Mouse (Mus musculus) CH12.LX (cell line): ENCODE results near the gene Spx.
A peak's percentile ranks its signal among the peaks of the same experiment; 100 is the strongest.

Source experiments
- CHD1 ChIP-seq: IDR thresholded peaks from 2 replicates; pipeline ENCODE4 v1.6.1; 2012; ENCODE audit warnings: low read depth, low read length, improper control_type of control experiment, inconsistent platforms
- CHD2 ChIP-seq: IDR thresholded peaks from 2 replicates; pipeline ENCODE4 v1.6.1; 2011; ENCODE audit warnings: low read length, improper control_type of control experiment
- CTCF ChIP-seq, 2 experiments: IDR thresholded peaks in 1 of 2; conservative IDR thresholded peaks in 1 of 2; 2 replicates each; pipeline ENCODE4 v1.5.1; 2011 to 2012; ENCODE audit warnings: low read depth in 2 of 2, low read length in 2 of 2, improper control_type of control experiment in 1 of 2, inconsistent platforms in 1 of 2, mild to moderate bottlenecking in 1 of 2, moderate library complexity in 1 of 2
- EP300 ChIP-seq: IDR thresholded peaks from 2 replicates; pipeline ENCODE4 v1.6.1; 2011; ENCODE audit warnings: low read length, improper control_type of control experiment
- GABPA ChIP-seq: IDR thresholded peaks from 2 replicates; pipeline ENCODE4 v1.6.1; 2012; ENCODE audit warnings: low read depth, low read length, improper control_type of control experiment, inconsistent platforms; ENCODE audit not compliant: insufficient replicate concordance
- KAT2A ChIP-seq: IDR thresholded peaks from 2 replicates; pipeline ENCODE4 v1.6.1; 2012; ENCODE audit warnings: low read length, improper control_type of control experiment, inconsistent platforms; ENCODE audit not compliant: insufficient replicate concordance
- MAFK ChIP-seq: IDR thresholded peaks from 2 replicates; pipeline ENCODE4 v1.6.1; 2011; ENCODE audit warnings: low read length, improper control_type of control experiment; ENCODE audit not compliant: insufficient replicate concordance
- MAX ChIP-seq: IDR thresholded peaks from 2 replicates; pipeline ENCODE4 v1.6.1; 2011; ENCODE audit warnings: low read length, improper control_type of control experiment
- MAZ ChIP-seq: IDR thresholded peaks from 2 replicates; pipeline ENCODE4 v1.6.1; 2012; ENCODE audit warnings: low read depth, mild to moderate bottlenecking, inconsistent platforms, low read length, improper control_type of control experiment, moderate library complexity
- MEF2A ChIP-seq: IDR thresholded peaks from 2 replicates; pipeline ENCODE4 v1.6.1; 2014; ENCODE audit warnings: low read depth, mild to moderate bottlenecking, inconsistent platforms, low read length, improper control_type of control experiment, borderline replicate concordance
- POLR2A ChIP-seq: IDR thresholded peaks from 2 replicates; pipeline ENCODE4 v1.6.1; 2011; ENCODE audit warnings: low read depth, mild to moderate bottlenecking, improper control_type of control experiment, low read length
- RCOR1 ChIP-seq: conservative IDR thresholded peaks from 2 replicates; pipeline ENCODE4 v1.6.1; 2012; ENCODE audit warnings: low read depth, mild to moderate bottlenecking, inconsistent platforms, low read length, improper control_type of control experiment
- SIN3A ChIP-seq: IDR thresholded peaks from 2 replicates; pipeline ENCODE4 v1.6.1; 2012; ENCODE audit warnings: low read length, improper control_type of control experiment, inconsistent platforms
- SMC3 ChIP-seq: IDR thresholded peaks from 2 replicates; pipeline ENCODE4 v1.6.1; 2011; ENCODE audit warnings: low read depth, low read length, improper control_type of control experiment

- TF ChIP-seq CHD1 (no peak), MAFK (no peak), POLR2A (peak; percentile 77), SMC3 (no peak), EP300 (no peak), KAT2A (peak; percentile 93), CTCF (conservative IDR thresholded peaks at IDR 0.05 in 1 of 2, IDR thresholded peaks at IDR 0.05 in 1 of 2; ENCODE audit: low read depth in 2 of 2, low read length in 2 of 2) (no peak), GABPA (no peak; the same call in 1 of the 2 replicates), MAX (peak; percentile 87), MEF2A (no peak), SIN3A (peak; percentile 97), MAZ (no peak), RCOR1 (no peak), CHD2 (peak; percentile 97)
Observed at GRCm38 (mm10) chr6:142387011-142387754, 26.1 kb upstream of the Spx start, which contains the start of the genes Recql and Golt1b.
